Mouse (Mus musculus): ENCODE measurements at regions not wholly inside any gene's neighbourhood (a gene's known extent, or its start where the extent isn't known, plus 50 kb on each side); places are given as distances from the start of the nearest gene placed in this dataset.

- no peak for ATAC-seq (ENCODE audit: insufficient number of reproducible peaks, low FRiP score, low TSS enrichment, low read depth)
- H3K27ac ChIP-seq = no peak overlapping the region
- no peaks in the 10 kb centered on the region for H3K9me3 ChIP-seq
- no peaks in the 10 kb centered on the region for H3K36me3 ChIP-seq
- H3K9ac ChIP-seq = no peak overlapping the region
- WGBS = 56% methylated on average over 3 of the region's 3 CpGs
- no peak overlapping the region for H3K4me3 ChIP-seq
- no peaks in the 10 kb centered on the region for H3K27me3 ChIP-seq
- no peaks in the 10 kb centered on the region for H3K4me1 ChIP-seq
- H3K4me2 ChIP-seq = no peak overlapping the region
Measured at GRCm38 (mm10) chr13:82295834-82296233, 513.0 kb downstream of the Cetn3 start.

DNA sequence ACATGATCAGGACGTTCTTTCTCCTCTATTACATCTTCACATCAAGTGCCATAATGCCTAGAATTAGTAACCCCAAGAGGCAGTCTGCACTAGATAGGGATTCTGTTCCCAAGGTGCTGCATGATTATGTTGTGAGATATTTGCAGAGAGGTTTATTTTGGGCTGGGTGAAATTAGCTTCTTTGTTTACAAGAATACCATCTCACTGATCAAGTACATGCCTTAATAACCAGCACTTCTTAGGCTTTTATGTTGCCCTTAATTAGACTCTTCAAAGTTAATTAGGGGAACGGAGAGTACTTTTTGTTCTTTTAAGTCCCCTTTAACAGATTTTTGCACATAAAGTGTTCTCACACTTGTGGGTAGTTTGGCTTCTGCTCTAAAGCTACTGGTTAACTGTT, 521.4 kb downstream of the Cetn3 start:
- WGBS = 37% methylated on average over 2 of the region's 2 CpGs
- Histone ChIP-seq H3K36me3 (no peaks in the 10 kb centered on the region), H3K9me3 (no peaks in the 10 kb centered on the region), H3K4me3 (no peak overlapping the region), H3K27ac (no peak overlapping the region), H3K4me1 (no peaks in the 10 kb centered on the region), H3K27me3 (no peaks in the 10 kb centered on the region), H3K4me2 (no peak overlapping the region), H3K9ac (no peak overlapping the region)
- no peak for ATAC-seq (ENCODE audit: insufficient number of reproducible peaks, low FRiP score, low TSS enrichment, low read depth)

DNA sequence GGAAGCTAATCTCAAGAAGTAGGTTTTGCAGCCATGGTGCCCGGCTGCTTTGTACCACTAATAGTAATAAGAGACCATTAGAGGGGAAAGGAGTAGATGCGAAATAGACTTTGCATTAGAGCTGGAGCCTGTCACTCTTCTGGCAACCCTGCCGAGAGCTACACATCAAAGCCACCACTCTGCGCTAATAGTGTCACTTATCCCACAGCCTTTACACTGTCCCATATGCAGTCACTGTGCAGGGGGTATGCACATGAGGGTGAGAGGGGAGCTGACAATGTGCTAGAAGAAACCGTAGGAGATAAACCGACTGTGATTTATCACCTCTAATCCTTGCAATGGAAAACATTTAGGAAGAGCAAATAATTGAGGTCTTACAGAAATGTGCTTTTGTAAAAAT, 522.2 kb downstream of the Cetn3 start:
- no peak overlapping the region for H3K4me2 ChIP-seq
- no peaks in the 10 kb centered on the region for H3K4me1 ChIP-seq
- no peak overlapping the region for H3K27ac ChIP-seq
- H3K27me3 ChIP-seq = no peaks in the 10 kb centered on the region
- ATAC-seq (ENCODE audit: insufficient number of reproducible peaks, low FRiP score, low TSS enrichment, low read depth) = no peak
- 29% methylated on average over 6 of the region's 6 CpGs for WGBS
- H3K9ac ChIP-seq = no peak overlapping the region
- H3K4me3 ChIP-seq = no peak overlapping the region
- no peaks in the 10 kb centered on the region for H3K36me3 ChIP-seq
- H3K9me3 ChIP-seq = no peaks in the 10 kb centered on the region

DNA sequence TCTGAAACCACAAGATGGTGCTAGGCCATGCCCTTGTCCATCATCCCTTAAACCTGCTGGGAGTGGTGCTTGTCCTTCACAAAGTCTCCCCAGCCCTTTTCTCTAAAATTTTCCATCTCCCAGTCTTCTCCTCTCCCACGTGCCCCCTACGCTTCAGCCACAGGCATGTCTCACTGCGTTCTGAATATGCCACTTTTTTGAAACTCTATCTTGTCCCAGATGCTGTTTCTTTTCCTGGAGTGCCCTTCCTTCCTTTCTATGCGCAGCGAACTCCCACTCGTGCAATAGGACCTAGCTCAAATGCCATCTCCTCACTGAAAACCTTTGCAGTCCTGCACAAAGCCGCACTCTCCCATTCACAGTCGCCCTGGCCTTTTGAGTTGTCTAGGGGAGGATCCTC, 525.5 kb downstream of the Cetn3 start:
- no peak for ATAC-seq (ENCODE audit: insufficient number of reproducible peaks, low FRiP score, low TSS enrichment, low read depth)
- H3K36me3 ChIP-seq = no peaks in the 10 kb centered on the region
- WGBS = 85% methylated on average over 8 of the region's 8 CpGs
- H3K9me3 ChIP-seq = no peaks in the 10 kb centered on the region
- no peaks in the 10 kb centered on the region for H3K27me3 ChIP-seq
- H3K4me1 ChIP-seq = no peaks in the 10 kb centered on the region
- no peak overlapping the region for H3K9ac ChIP-seq
- H3K27ac ChIP-seq = no peak overlapping the region
- H3K4me3 ChIP-seq = no peak overlapping the region
- H3K4me2 ChIP-seq = no peak overlapping the region

DNA sequence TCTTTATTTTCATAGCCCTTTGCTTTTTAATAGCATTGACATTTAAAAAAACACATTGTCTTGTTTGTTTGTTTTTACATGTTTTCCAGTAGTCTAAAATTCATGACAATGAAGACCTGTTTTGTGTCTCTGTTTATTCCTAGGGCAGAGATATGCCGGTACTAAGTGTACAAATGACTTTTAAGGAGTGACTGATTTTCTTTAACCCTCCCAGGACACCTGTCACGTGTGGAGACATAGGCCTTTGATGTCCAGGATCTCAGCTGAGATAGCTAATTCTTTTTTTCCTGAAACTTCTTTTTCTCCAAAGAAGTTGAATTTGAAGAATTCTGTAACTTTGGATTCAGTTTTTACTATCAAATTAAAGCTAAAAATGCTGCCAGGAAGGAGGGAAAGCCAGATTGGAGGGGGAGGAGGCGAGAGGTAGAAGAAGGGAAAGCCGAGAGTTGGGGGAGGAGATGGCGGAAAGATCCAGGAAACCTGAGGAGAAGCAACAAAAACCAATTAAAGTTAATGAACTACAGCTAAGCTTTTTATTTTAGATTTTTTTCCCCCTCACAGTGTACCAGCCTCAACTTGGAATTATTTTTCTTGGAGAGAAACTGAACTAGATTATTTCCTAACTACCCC, 533.8 kb downstream of the Cetn3 start:
- H3K4me3 ChIP-seq = no peak overlapping the region
- no peaks in the 10 kb centered on the region for H3K27me3 ChIP-seq
- H3K4me1 ChIP-seq = peaks cover 2% of the 10 kb centered on the region; the same call in 1 of the 2 replicates
- ATAC-seq (ENCODE audit: insufficient number of reproducible peaks, low FRiP score, low TSS enrichment, low read depth) = no peak
- no peak overlapping the region for H3K4me2 ChIP-seq
- H3K36me3 ChIP-seq = no peaks in the 10 kb centered on the region
- no peak overlapping the region for H3K9ac ChIP-seq
- H3K9me3 ChIP-seq = no peaks in the 10 kb centered on the region
- no peak overlapping the region for H3K27ac ChIP-seq
- WGBS = 37% methylated on average over 5 of the region's 5 CpGs

DNA sequence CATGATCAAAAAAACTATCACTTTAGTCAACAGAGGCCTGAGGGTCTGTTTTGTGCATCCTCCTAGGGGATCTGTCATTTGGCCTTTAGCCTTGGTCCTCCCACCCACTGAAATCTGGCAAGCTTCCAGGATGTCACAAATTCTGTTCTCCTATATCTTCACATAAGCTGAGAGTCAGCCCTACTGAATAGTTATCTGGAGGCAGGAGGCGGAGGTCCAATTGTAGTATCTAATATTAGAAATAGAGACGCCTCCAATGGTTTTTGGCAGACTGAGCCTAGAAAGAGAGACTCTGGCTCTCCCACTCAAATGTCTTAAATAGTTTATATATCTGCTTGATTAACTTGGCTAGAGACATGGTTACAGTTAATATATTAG, 534.3 kb downstream of the Cetn3 start:
- Histone ChIP-seq H3K4me2 (no peak overlapping the region), H3K27me3 (no peaks in the 10 kb centered on the region), H3K9ac (no peak overlapping the region), H3K4me1 (peaks cover 2% of the 10 kb centered on the region; the same call in 1 of the 2 replicates), H3K36me3 (no peaks in the 10 kb centered on the region), H3K9me3 (no peaks in the 10 kb centered on the region), H3K27ac (no peak overlapping the region), H3K4me3 (no peak overlapping the region)
- ATAC-seq (ENCODE audit: insufficient number of reproducible peaks, low FRiP score, low TSS enrichment, low read depth) = no peak
- WGBS = 63% methylated on average over 2 of the region's 2 CpGs

DNA sequence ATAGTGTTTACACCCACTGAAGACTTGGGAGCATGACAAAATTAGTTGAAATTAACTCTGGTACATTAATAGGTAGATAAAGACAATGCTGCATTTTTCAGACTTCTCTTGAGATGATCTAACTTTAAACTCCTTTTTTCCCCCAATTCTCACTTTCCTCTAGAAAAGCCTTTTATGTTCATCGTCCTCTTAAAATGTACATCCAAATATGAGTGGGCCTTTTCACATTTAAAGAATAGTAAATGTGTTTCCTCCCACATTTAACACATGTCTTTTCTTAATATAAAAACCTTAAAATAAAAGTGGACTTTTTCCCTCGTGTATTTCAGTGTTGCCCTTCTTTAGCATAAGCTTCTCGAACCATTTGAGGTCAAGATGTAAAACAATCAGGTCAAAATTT, 535.5 kb downstream of the Cetn3 start:
- peaks cover 2% of the 10 kb centered on the region; the same call in 1 of the 2 replicates for H3K4me1 ChIP-seq
- H3K4me3 ChIP-seq = no peak overlapping the region
- no peaks in the 10 kb centered on the region for H3K9me3 ChIP-seq
- H3K9ac ChIP-seq = no peak overlapping the region
- WGBS = 75% methylated on average over 3 of the region's 3 CpGs
- H3K36me3 ChIP-seq = no peaks in the 10 kb centered on the region
- ATAC-seq (ENCODE audit: insufficient number of reproducible peaks, low FRiP score, low TSS enrichment, low read depth) = no peak
- H3K27ac ChIP-seq = no peak overlapping the region
- H3K27me3 ChIP-seq = no peaks in the 10 kb centered on the region
- no peak overlapping the region for H3K4me2 ChIP-seq

- Histone ChIP-seq H3K27ac (no peak overlapping the region), H3K4me3 (no peak overlapping the region), H3K4me2 (no peak overlapping the region), H3K9me3 (no peaks in the 10 kb centered on the region), H3K9ac (no peak overlapping the region), H3K4me1 (no peaks in the 10 kb centered on the region), H3K36me3 (no peaks in the 10 kb centered on the region), H3K27me3 (no peaks in the 10 kb centered on the region)
- 83% methylated on average over 2 of the region's 2 CpGs for WGBS
- no peak for ATAC-seq (ENCODE audit: insufficient number of reproducible peaks, low FRiP score, low TSS enrichment, low read depth)
Measured at GRCm38 (mm10) chr13:82354355-82354754, 571.5 kb downstream of the Cetn3 start.

DNA sequence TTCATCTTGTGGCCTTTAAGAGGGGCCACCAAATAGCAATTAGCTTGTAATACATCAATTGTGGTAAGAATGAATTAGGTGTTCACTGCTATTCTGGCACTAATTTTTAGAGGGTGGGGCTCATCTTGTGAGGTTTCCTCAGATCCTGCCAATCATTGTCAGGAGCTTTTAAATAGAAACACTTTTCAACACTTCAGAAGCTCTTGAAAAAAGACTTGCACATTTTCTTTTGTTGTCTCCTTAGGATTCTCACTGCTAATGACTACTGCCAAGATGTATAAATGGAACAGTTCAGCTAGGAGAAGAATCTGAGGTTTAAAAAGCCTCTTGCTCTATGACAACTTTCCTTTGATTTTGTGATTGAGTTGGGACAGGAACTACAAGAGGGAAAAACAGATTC, 572.4 kb downstream of the Cetn3 start:
- H3K4me1 ChIP-seq = no peaks in the 10 kb centered on the region
- H3K4me3 ChIP-seq = no peak overlapping the region
- H3K9ac ChIP-seq = no peak overlapping the region
- no peak overlapping the region for H3K4me2 ChIP-seq
- H3K36me3 ChIP-seq = no peaks in the 10 kb centered on the region
- no peak overlapping the region for H3K27ac ChIP-seq
- H3K27me3 ChIP-seq = no peaks in the 10 kb centered on the region
- ATAC-seq (ENCODE audit: insufficient number of reproducible peaks, low FRiP score, low TSS enrichment, low read depth) = no peak
- H3K9me3 ChIP-seq = no peaks in the 10 kb centered on the region

DNA sequence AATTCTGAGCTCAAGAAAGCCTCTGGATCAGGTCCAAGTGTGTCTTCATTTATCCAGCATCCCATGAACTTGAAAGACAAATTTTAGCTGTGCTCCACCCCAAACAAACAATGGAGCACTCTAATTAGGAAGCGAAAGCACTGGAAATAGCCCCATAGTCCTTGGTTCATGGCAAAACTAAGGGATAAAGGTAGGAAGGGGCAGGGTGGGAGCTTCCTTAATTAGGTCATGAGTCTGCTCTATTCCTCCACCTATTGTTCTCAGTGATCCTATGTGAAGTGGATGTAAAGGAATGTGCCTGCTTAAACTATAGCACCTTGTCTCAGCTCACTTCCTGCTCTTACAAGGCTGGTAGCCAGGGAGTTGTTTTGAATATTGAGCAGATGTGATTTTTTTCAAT, 576.6 kb downstream of the Cetn3 start:
- no peak overlapping the region for H3K27ac ChIP-seq
- 72% methylated on average over 1 of the region's 1 CpGs for WGBS
- no peaks in the 10 kb centered on the region for H3K27me3 ChIP-seq
- H3K4me2 ChIP-seq = no peak overlapping the region
- no peak for ATAC-seq (ENCODE audit: insufficient number of reproducible peaks, low FRiP score, low TSS enrichment, low read depth)
- H3K36me3 ChIP-seq = no peaks in the 10 kb centered on the region
- H3K9ac ChIP-seq = no peak overlapping the region
- H3K4me3 ChIP-seq = no peak overlapping the region
- no peaks in the 10 kb centered on the region for H3K9me3 ChIP-seq
- no peaks in the 10 kb centered on the region for H3K4me1 ChIP-seq

DNA sequence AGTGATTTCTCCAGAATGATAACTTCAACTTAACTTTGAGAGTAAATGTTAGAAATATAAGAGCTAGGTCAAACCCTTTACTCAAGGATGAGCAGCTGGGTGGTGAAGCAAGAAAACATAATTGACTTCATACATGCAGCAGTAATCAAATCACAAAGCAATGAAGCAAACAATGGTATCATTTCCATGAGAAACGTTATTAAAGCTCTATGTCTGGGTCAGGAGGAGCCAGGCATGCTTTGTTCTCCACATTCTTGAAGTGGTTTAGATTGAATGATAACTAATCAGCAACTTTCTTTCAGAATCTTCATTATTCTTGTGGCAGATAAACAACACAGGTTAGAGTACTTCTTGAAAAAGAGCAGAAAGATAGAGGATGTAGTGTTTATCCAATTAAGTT, 577.8 kb downstream of the Cetn3 start:
- H3K4me3 ChIP-seq = no peak overlapping the region
- 59% methylated on average over 1 of the region's 1 CpGs for WGBS
- H3K36me3 ChIP-seq = no peaks in the 10 kb centered on the region
- no peak overlapping the region for H3K9ac ChIP-seq
- H3K4me2 ChIP-seq = no peak overlapping the region
- ATAC-seq (ENCODE audit: insufficient number of reproducible peaks, low FRiP score, low TSS enrichment, low read depth) = no peak
- H3K27me3 ChIP-seq = no peaks in the 10 kb centered on the region
- no peaks in the 10 kb centered on the region for H3K4me1 ChIP-seq
- no peaks in the 10 kb centered on the region for H3K9me3 ChIP-seq
- H3K27ac ChIP-seq = no peak overlapping the region

DNA sequence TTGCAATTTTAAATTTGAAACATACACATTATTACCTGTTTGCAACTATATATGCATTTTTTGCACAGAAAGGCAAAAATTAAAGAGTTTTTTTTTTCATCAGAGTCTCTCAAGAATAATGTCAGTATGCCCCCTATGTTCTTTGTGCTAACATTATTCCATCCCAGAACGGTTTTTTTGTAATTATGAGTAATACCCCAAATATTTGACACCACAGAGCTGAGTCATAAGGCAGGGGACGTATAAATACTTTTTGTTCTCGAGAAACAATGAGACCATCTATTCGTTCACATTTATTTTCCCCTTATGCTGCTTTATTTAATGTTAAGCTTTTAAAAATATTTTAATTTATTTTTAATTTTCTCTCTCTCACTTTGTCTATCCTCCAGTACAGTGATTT, 578.5 kb downstream of the Cetn3 start:
- 61% methylated on average over 4 of the region's 4 CpGs for WGBS
- H3K4me3 ChIP-seq = no peak overlapping the region
- no peaks in the 10 kb centered on the region for H3K9me3 ChIP-seq
- no peaks in the 10 kb centered on the region for H3K4me1 ChIP-seq
- no peaks in the 10 kb centered on the region for H3K27me3 ChIP-seq
- no peak overlapping the region for H3K9ac ChIP-seq
- no peak for ATAC-seq (ENCODE audit: insufficient number of reproducible peaks, low FRiP score, low TSS enrichment, low read depth)
- H3K36me3 ChIP-seq = no peaks in the 10 kb centered on the region
- no peak overlapping the region for H3K27ac ChIP-seq
- H3K4me2 ChIP-seq = no peak overlapping the region

GRCm38 (mm10) chr13:82366768-82367167, 583.9 kb downstream of the Cetn3 start:
- Histone ChIP-seq H3K9me3 (no peaks in the 10 kb centered on the region), H3K27me3 (no peaks in the 10 kb centered on the region), H3K4me2 (no peak overlapping the region), H3K27ac (no peak overlapping the region), H3K9ac (no peak overlapping the region), H3K36me3 (no peaks in the 10 kb centered on the region), H3K4me3 (no peak overlapping the region), H3K4me1 (no peaks in the 10 kb centered on the region)
- no peak for ATAC-seq (ENCODE audit: insufficient number of reproducible peaks, low FRiP score, low TSS enrichment, low read depth)
